Mouse (Mus musculus) forebrain, embryonic 16.5 days (tissue): ENCODE measurements around the gene Pald1. TPM values are rescaled to one million over a fixed set of nuclear protein-coding genes. Genes with fewer than 3 reads are reported as not detected.

Experiments
- ATAC-seq: fragments of 200-750 bp; cut with Nextera tagmentation; 2 replicates; pipeline ENCODE4 v1.8.0; 2017; ENCODE audit warnings: mild to moderate bottlenecking, moderate library complexity
- H3K27ac ChIP-seq: fragments of 300-500 bp; sonication (generic); 2 replicates; pipeline ENCODE4 v1.5.1; 2014; ENCODE audit warnings: low read length, control low read depth
- H3K27me3 ChIP-seq: fragments of 300-500 bp; sonication (generic); replicated peaks from 2 replicates; pipeline ENCODE4 v1.6.1; 2014; ENCODE audit warnings: low read length; ENCODE audit not compliant: control insufficient read depth, insufficient read depth
- H3K36me3 ChIP-seq: fragments of 300-500 bp; sonication (generic); 2 replicates; pipeline ENCODE4 v1.6.1; 2014; ENCODE audit not compliant: control insufficient read depth, insufficient read depth
- H3K4me1 ChIP-seq: fragments of 300-500 bp; sonication (generic); replicated peaks from 2 replicates; pipeline ENCODE4 v1.6.1; 2014; ENCODE audit warnings: low read length; ENCODE audit not compliant: control insufficient read depth, insufficient read depth
- H3K4me2 ChIP-seq: fragments of 300-500 bp; sonication (generic); 2 replicates; pipeline ENCODE4 v1.6.1; 2014; ENCODE audit warnings: mild to moderate bottlenecking, low read length, control low read depth
- H3K4me3 ChIP-seq: fragments of 300-500 bp; sonication (generic); replicated peaks from 2 replicates; pipeline ENCODE4 v1.5.1; 2014; ENCODE audit warnings: mild to moderate bottlenecking, low read length, control low read depth
- H3K9ac ChIP-seq: fragments of 300-500 bp; sonication (generic); replicated peaks from 2 replicates; pipeline ENCODE4 v1.6.1; 2014; ENCODE audit warnings: low read depth, low read length, control low read depth
- H3K9me3 ChIP-seq: fragments of 300-500 bp; sonication (generic); 2 replicates; pipeline ENCODE4 v1.6.1; 2016; ENCODE audit warnings: low read length; ENCODE audit not compliant: control insufficient read depth
- WGBS: fragments of 180-500 bp; shearing (Covaris S2); extraction: QIAGEN DNeasy Blood & Tissue Kit; methylation state at CpG from one replicate; pipeline ENCODE4 v1.1.7; 2014; 5-methylcytosine and 5-hydroxymethylcytosine counted together
- polyA plus RNA-seq: library from polyadenylated mRNA; unstranded; fragments of >200 nt; fragmentation: Nextera tagmentation; extraction: Ambion mirVana; gene quantifications from 2 replicates; pipeline ENCODE4 v1.2.1, GENCODE M21; 2015

Pald1 gene
- polyA plus RNA-seq, 1 experiment from 2014 or later = 17.1 TPM

DNA sequence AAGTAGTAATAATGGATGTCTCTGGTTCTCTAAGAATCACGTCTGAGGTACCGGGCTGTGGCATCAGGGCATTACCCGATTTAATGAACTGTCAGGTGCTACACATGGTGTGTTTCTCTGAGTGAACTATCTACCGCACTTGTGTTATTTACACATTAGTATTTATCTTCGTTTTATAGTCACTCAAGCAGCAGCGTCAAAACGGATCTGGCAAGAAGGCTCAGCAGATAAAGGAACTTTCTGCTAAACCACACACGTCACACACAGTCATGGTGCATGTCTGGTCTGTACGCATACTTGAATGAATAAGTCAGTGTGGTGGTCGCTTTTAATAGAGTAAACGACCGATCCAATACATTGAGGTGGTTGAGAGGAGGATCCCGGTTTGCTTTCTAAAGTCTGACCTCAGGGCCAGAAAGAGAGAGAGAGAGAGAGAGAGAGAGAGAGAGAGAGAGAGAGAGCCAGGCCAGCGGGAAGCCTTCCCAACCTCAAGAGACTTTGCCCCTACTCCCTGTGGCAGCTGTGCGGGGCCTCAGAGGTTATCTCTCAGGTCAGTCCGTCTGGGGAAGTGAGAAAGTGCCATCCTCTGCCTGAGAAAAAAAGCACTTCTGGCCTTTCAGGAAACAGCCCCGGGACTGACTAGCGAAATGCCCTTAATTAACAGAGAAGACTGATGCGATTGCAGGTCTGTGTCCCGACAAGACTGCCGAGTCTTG lies 29.7 kb upstream of the Pald1 start:
- Histone ChIP-seq H3K4me2 (no peak overlapping the region), H3K9ac (no peak overlapping the region), H3K27me3 (peaks cover 9% of the 10 kb centered on the region), H3K36me3 (no peaks in the 10 kb centered on the region), H3K9me3 (no peaks in the 10 kb centered on the region), H3K4me1 (peaks cover 4% of the 10 kb centered on the region), H3K4me3 (no peak overlapping the region), H3K27ac (no peak overlapping the region)
- no peak for ATAC-seq
- 68% methylated on average over 21 of the region's 21 CpGs for WGBS

GRCm38 (mm10) chr10:61410193-61410592 lies 26.9 kb upstream of the Pald1 start:
- H3K36me3 ChIP-seq = no peaks in the 10 kb centered on the region
- H3K4me2 ChIP-seq = no peak overlapping the region
- H3K27me3 ChIP-seq = no peaks in the 10 kb centered on the region; the same call in 1 of the 2 replicates
- no peaks in the 10 kb centered on the region for H3K9me3 ChIP-seq
- no peaks in the 10 kb centered on the region for H3K4me1 ChIP-seq
- no peak overlapping the region for H3K9ac ChIP-seq
- no peak overlapping the region for H3K27ac ChIP-seq
- WGBS = 26% methylated on average over 9 of the region's 9 CpGs
- no peak overlapping the region for H3K4me3 ChIP-seq
- no peak for ATAC-seq

DNA sequence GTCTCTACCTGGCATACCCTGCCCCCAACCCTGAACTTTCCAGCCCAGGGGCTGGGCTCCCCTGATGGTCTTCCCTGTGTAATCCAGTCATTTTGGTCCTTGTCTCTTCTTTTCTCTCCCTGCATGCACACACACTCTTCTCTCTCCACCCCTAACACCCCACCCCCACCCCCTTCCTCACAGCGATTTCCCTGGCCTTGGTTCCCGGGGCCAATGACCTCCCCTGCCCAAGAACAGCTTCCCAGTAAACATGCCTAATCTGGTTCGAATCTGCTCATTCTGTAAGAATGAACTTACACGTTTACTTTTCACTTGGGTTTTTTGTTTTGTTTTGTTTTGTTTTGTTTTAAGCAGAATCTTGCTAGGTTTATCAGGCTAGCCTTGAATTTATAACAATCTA lies 26.4 kb upstream of the Pald1 start:
- no peak overlapping the region for H3K4me3 ChIP-seq
- H3K4me2 ChIP-seq = no peak overlapping the region
- no peaks in the 10 kb centered on the region for H3K36me3 ChIP-seq
- no peak overlapping the region for H3K9ac ChIP-seq
- H3K27ac ChIP-seq = no peak overlapping the region
- H3K4me1 ChIP-seq = no peaks in the 10 kb centered on the region
- no peaks in the 10 kb centered on the region; the same call in 1 of the 2 replicates for H3K27me3 ChIP-seq
- 4% methylated on average over 4 of the region's 4 CpGs for WGBS
- H3K9me3 ChIP-seq = no peaks in the 10 kb centered on the region
- no peak for ATAC-seq

DNA sequence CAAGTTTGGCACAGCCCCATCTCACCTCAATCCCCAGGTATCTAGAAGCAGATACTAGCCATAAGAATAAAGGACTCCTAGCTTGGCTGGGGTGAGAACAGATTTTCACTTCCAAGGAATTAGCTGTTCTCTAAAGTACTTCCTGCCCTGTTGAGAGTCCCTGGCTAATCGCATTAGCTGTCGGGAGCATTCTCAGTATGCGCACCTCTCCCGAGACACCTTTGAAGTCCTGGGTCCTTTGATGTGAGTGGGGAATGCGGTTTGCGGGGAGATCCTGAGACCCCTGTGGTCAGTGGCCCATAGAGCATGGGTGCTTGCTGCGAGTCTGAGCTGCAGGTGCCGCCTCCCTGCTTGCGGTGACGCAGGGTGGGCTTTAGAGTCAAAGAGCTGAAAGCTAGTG lies 22.6 kb upstream of the Pald1 start:
- Histone ChIP-seq H3K4me1 (no peaks in the 10 kb centered on the region), H3K9ac (no peak overlapping the region), H3K4me3 (no peak overlapping the region), H3K36me3 (no peaks in the 10 kb centered on the region), H3K27me3 (no peaks in the 10 kb centered on the region), H3K4me2 (no peak overlapping the region), H3K9me3 (no peaks in the 10 kb centered on the region), H3K27ac (no peak overlapping the region)
- WGBS = 6% methylated on average over 10 of the region's 10 CpGs
- no peak for ATAC-seq

DNA sequence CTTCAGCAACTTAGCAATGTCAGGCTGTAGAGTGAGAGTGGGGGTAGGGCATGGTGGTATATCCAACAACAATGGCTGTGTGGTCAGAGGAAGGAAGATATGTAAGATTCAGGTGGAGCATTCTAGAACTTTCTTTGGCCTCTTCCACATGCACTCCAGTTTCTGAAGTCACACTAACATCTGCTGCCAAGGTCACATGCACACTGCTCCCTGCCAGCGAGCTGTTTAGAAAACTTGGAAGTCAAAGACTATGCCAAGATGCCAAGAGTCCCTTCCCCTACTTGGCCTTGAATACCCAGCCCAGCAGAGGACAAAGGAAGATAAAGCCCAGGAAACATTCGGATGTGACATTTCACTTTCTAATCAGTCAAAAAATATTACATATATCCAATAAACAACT lies 19.6 kb upstream of the Pald1 start:
- WGBS = 84% methylated on average over 2 of the region's 2 CpGs
- H3K27me3 ChIP-seq = no peaks in the 10 kb centered on the region
- no peak overlapping the region for H3K9ac ChIP-seq
- no peaks in the 10 kb centered on the region for H3K4me1 ChIP-seq
- H3K4me3 ChIP-seq = no peak overlapping the region
- no peak overlapping the region for H3K27ac ChIP-seq
- H3K4me2 ChIP-seq = no peak overlapping the region
- H3K9me3 ChIP-seq = no peaks in the 10 kb centered on the region
- no peaks in the 10 kb centered on the region for H3K36me3 ChIP-seq
- no peak for ATAC-seq

DNA sequence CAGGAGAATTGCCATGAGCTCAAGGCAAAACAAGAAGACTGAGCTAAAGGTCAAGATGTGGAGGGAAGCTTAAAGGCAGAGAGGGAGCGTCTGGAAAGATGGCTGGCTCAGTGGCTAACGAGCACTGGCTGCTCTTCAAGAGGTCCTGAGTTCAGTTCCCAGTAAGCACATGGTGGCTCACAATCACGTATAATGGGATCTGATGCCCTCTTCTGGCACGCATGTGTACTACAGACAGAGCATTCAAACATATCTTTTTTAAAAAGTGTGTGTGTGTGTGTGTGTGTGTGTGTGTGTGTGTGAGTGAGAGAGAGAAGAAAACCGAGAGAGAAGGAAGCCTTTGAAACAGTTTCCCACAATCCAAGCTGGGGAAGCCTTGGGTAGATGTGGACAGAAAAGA lies 19.1 kb upstream of the Pald1 start:
- WGBS = 60% methylated on average over 5 of the region's 5 CpGs
- Histone ChIP-seq H3K4me2 (no peak overlapping the region), H3K27ac (no peak overlapping the region), H3K36me3 (no peaks in the 10 kb centered on the region), H3K27me3 (no peaks in the 10 kb centered on the region), H3K4me3 (no peak overlapping the region), H3K9me3 (no peaks in the 10 kb centered on the region), H3K4me1 (no peaks in the 10 kb centered on the region), H3K9ac (no peak overlapping the region)
- ATAC-seq = no peak

DNA sequence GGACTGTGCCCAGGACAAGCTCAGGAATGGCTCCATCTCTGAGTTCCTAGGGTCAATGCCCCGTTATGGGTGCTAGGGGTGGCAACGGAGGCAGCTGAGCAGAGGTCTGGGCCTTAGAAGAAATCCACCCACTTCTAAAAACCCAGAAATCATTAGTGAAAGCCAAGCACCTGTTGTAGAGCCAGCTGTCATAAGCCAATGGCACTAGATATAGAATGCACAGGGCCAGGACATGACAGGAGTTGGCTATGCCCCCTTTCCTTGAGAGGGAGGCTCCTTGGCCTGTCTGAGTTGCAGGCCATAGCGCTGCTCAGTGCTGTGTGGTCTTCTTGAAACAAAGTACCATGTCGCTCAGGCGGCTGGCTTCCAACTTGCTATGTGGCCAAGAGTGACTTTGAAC lies 17.1 kb upstream of the Pald1 start:
- H3K36me3 ChIP-seq = no peaks in the 10 kb centered on the region
- no peaks in the 10 kb centered on the region for H3K4me1 ChIP-seq
- H3K9ac ChIP-seq = no peak overlapping the region
- H3K27me3 ChIP-seq = no peaks in the 10 kb centered on the region
- no peak for ATAC-seq
- H3K27ac ChIP-seq = no peak overlapping the region
- no peak overlapping the region for H3K4me3 ChIP-seq
- 90% methylated on average over 5 of the region's 5 CpGs for WGBS
- no peak overlapping the region for H3K4me2 ChIP-seq
- no peaks in the 10 kb centered on the region for H3K9me3 ChIP-seq

- no peak overlapping the region for H3K4me3 ChIP-seq
- H3K4me2 ChIP-seq = no peak overlapping the region
- no peaks in the 10 kb centered on the region for H3K4me1 ChIP-seq
- no peaks in the 10 kb centered on the region for H3K9me3 ChIP-seq
- 24% methylated on average over 13 of the region's 13 CpGs for WGBS
- H3K27me3 ChIP-seq = no peaks in the 10 kb centered on the region
- peak; percentile 81 for ATAC-seq
- no peak overlapping the region for H3K9ac ChIP-seq
- H3K36me3 ChIP-seq = no peaks in the 10 kb centered on the region
- H3K27ac ChIP-seq = no peak overlapping the region
Measured at GRCm38 (mm10) chr10:61399156-61399734, 15.9 kb upstream of the Pald1 start.

DNA sequence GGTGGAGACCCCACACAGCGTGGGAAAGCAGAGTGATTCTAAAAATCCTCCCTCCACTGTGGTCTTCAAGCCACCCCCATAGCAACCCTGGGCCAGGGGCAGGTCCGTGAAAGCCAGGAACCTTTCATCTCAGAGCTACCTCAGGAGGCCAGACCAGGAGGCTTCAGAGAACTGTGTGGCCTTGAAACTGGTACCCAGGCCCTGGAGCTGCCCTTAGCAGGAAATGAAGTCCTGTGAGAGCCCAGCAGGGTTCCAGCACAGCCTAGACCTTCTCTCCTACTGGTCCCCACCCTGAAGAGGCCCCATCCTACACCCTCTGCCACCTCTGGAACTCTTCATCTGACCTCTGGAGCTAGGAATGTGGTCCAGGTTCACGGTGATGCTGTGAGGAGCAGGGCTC lies 14.8 kb upstream of the Pald1 start:
- Histone ChIP-seq H3K4me2 (no peak overlapping the region), H3K4me1 (no peaks in the 10 kb centered on the region), H3K27ac (no peak overlapping the region), H3K9me3 (no peaks in the 10 kb centered on the region), H3K27me3 (no peaks in the 10 kb centered on the region), H3K9ac (no peak overlapping the region; the same call in 1 of the 2 replicates), H3K4me3 (no peak overlapping the region), H3K36me3 (no peaks in the 10 kb centered on the region)
- 67% methylated on average over 3 of the region's 3 CpGs for WGBS
- no peak for ATAC-seq
